Mouse (Mus musculus) mature B cell (primary cell): ENCODE results near the gene Dusp7.

Source experiments
- in situ Hi-C: fragments of 300-500 bp; cut with MboI; formaldehyde crosslinking; loops from 2 replicates; pipeline ENCODE4 v1.14.3; 2019

Dusp7 gene

DNA sequence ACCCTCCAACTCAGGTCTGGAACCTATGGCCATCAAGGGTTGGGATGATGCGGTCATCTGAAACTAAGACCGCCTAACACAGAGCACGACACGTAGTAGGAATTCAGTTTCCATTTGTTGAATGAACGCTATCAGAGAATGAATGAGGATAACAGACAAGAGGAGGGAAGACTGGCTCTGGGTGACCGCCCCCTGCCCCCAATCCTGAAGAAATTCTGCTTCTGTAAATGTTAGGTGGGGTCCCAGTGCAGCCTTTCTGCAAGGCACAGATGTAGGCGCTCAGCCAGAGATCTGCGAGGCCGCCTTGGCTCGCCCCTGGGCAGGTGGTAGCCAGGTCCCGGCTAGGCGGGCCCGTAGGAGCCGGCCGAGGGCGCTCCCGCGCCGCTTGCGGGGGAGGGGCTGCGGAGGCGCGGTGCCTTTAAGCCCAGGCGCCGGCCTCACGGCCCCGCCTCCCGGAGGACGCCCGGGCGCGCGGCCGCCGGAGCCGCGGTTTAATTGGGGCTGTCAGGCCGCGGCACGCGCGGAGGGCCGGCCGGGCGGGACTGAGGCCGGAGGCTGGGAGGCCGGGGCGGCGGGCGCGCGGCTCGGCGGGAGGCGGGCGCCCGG is at the start of gene Dusp7:
TSS of gene Dusp7 (plus strand) at position 521 of the 606 bp plus-strand sequence.
- in situ Hi-C loops: no loop called here

DNA sequence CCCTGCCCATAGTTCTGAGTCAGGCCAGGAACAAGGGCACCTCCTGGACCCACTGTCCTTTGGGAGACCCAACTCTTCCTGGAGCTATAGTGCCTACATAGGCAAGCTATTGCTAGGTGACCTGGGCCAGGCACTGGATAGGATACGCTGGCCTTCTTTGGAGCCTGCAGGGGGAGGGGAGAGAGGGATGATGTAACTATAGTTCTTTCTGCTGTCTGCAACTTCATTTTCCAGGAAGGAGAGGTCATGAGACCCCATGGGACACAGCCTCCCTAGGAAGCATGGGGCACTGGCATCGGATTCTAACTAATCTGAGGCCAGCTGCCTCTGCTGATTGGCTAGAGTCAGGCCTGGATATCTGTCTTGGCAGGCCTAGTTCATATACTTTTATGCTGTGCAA is 49.3 kb upstream of the Dusp7 start:
- in situ Hi-C loops: no loop called here

- in situ Hi-C loops: no loop called here
Observed at GRCm38 (mm10) chr9:106322497-106322896, 45.9 kb upstream of the Dusp7 start.

GRCm38 (mm10) chr9:106326241-106326640 is 42.2 kb upstream of the Dusp7 start:
- in situ Hi-C loops: no loop called here

- in situ Hi-C loops: no loop called here
Observed at GRCm38 (mm10) chr9:106327125-106327809, 41.2 kb upstream of the Dusp7 start.

DNA sequence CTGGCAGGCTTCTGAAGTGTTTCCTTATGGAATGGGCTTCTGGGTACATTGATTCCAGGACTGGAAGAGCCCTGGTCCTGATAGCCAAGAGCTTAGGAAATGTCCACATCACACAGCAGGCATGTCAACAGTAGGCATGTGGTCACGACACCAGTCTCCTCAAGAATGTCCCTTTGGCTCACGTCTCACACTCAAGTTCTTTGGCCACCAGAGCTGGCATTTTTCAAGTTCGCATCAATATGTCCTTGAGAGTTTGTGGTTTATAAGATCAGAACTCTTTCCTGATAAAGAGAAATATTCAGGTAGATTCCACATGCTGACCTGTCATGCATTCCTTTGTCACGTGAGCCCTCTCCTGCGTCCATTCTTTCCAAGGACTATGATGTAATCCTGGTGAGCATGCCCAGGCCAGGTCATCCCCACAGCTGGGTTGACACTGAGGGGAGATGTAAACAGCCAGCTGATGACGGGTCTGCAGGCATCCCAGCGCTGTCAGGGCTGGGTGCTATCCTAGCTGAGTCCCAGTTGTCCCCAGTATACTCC is 40.3 kb upstream of the Dusp7 start:
- in situ Hi-C loops: no loop called here

- in situ Hi-C loops: no loop called here
Observed at GRCm38 (mm10) chr9:106328772-106329511, 39.5 kb upstream of the Dusp7 start.

GRCm38 (mm10) chr9:106332746-106333145 is 35.7 kb upstream of the Dusp7 start:
- in situ Hi-C loops: no loop called here

DNA sequence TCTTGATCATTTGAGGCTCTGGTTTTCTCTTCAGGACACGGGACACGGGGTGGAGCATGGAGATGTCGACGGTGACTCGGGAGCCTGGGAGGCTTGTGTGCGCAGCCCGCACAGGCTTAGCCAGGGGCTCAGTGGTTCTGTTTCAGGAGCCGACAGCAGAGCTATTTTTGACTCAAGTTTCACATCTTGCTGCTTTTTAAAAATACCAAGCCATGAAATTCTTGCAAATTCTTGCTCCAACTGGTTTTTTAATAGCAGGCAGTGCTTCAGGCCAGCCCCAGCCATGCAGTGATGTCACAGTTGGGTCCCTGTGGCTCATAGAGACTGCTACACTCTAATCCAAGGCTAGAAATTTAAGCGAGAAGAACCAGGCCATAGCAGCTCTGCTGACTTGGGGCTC is 30.8 kb upstream of the Dusp7 start:
- in situ Hi-C loops: no loop called here

DNA sequence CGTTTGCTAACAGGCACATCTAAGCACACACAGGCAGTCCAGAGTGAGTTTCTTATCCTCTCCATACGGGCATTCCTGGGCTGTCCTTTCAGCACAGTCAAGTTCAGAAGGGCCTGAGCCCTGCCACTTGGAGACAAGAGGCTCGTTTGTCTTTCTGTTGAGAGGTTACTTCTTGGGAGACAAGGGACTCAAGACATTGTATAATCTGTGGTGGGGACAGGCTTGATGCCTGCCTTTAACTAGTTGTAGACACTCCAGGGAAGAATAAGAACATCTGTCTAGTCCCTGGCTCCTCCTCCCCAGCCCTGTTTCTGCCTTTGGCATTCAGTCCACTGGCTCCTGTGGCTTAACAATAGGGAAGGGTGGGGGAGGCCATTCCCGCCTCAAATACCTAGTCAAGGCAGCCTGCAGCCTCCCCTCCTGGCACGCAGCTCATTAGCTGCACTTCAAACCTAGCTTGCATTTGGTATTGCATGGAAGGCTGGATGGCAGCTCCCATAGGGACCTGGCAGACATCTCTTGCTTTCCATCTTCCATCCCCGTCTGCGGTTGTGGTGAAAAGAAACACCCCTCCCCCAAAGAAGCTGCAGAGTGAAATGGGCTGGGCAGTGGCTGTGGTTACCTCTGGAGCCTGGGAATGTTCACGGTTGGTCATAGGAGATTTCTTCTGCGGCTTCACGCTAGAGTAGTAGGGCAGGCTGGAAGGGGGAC is 29.8 kb upstream of the Dusp7 start:
- in situ Hi-C loops: no loop called here

GRCm38 (mm10) chr9:106339173-106339558 is 29.3 kb upstream of the Dusp7 start:
- in situ Hi-C loops: no loop called here

- in situ Hi-C loops: no loop called here
Observed at GRCm38 (mm10) chr9:106339730-106340129, 28.7 kb upstream of the Dusp7 start.

- in situ Hi-C loops: no loop called here
Observed at GRCm38 (mm10) chr9:106340501-106341312, 27.7 kb upstream of the Dusp7 start.

DNA sequence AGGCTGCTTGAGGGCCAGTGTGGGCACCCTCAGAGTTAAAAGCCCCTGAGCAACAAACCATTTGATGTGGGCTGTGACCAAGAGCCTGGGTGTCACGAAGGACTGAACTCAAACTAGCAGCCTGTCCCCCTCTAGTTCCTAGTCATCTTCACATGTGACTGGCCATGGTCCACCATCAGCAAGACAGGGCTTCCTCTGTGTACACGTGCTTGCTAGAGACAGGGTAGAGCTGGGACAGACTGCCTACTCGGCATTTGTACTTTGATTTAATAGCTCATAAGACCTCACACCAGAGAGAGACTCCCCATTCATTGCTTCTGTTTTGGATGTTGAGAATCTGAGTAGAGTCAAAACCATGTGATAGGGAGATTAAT is 27.1 kb upstream of the Dusp7 start:
- in situ Hi-C loops: no loop called here

DNA sequence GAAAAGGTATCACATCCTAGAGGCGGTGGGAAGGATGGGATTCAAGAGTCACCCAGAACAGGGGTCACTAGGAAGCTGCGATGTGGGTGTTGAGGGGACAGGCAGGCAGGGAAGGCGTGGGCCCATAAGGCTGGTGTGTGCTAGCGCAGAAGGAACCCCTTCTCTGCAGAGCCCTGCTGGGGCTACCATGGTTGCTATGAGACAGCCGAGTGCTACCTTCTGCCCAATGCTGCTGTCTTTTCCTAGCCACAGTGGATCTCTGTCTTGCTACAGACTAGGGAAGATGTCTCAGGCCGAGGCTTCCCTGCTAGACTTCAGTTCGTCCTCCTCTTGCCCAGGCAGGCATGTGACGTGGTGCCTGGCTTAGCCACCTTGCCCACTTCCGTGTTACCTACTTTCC is 25.9 kb upstream of the Dusp7 start:
- in situ Hi-C loops: no loop called here

DNA sequence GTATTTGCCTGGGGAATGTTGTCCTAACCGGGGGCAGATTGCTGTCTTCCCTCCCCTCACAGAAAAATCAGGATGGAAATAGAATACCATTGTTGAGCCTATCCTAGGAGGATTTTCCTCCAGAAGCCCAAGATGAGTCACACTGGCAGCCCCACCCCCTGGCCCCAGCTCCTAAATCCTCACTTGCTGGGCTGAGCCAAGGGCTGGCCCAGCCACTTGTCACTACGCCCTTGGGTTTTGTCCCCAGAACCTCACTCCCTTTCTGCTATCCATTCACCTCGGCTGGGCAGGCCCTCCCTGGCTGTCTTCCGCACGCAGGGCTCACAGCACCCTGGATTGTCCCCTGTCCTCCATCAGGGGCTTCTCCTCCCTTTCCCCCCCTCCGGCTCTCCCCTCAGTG is 23.3 kb upstream of the Dusp7 start:
- in situ Hi-C loops: loop anchor here (5.0 kb wide), 1 partner anchor 77 kb away; no protein-coding TSS in a partner anchor

GRCm38 (mm10) chr9:106345630-106346029 is 22.8 kb upstream of the Dusp7 start:
- in situ Hi-C loops: loop anchor here (5.0 kb wide), 1 partner anchor 77 kb away; no protein-coding TSS in a partner anchor

DNA sequence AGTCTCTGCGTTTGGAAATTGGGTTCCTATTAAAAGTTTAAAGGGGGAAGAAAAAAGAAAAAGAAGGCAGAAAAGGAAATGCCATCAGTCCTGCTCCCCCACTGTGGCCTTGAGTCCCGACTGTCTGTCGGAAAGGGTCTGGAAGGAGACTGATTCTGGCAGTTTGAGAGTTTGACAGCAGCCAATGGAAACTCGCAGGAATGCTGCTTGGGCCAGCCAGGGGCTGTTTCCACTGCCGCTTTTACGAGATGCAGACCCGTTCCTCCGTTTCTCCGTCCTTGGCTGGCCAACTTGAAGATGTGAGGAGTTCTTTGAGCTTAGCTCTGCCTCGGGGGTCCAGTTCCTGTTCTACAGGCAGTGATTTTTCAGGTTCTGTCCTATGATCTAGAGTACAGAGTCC is 20.2 kb upstream of the Dusp7 start:
- in situ Hi-C loops: loop anchor here (5.0 kb wide), 1 partner anchor 74 kb away; no protein-coding TSS in a partner anchor

DNA sequence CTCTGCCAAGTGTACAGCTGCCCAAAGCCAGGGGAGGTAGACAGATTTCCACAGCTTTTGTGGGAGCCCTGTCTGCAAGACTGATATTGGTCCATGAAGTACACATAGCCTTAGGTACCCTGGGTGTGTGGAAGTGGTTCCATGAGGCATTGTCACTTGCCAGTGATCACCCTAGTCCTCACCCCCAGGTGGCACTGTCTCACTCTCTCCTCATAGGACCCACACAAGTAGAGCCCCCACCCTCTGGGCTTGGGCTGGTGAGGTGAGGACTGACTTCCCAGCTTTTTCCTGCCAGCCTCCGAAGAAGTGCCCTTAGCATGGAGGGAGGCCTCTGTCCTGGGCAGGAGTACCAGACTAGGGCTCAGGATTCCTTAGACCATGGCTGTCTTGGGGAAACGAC is 19.4 kb upstream of the Dusp7 start:
- in situ Hi-C loops: loop anchor here (5.0 kb wide), 1 partner anchor 73 kb away; no protein-coding TSS in a partner anchor

- in situ Hi-C loops: no loop called here
Observed at GRCm38 (mm10) chr9:106351178-106351577, 17.3 kb upstream of the Dusp7 start.

DNA sequence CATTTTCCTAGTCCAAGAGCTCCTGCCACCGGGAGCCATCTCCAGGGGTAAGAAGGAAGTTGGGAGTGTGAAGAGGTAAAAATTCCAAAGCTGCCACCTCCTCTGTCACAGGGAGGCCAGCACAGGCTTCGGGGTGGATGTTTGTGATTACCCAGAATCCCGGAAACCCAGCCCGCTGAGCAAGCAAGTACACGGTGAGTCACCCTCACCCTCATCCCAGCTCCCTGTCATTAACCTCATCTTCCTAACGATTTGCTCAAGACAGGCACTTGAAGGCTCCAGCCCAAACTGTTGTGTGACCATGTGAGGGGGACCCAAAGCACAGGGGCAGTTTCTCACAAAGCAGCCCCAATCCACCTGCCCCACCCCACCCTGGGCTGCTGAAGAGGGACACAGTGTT is 14.7 kb upstream of the Dusp7 start:
- in situ Hi-C loops: no loop called here
